Mouse (Mus musculus) induced T-regulatory cell, adult 2 months (primary cell): ENCODE data around the gene H2-DMa.
"Not testable (repeated sequence)": the region's sequence is repeated elsewhere in the genome, so short reads cannot be mapped to it uniquely, and the experiment has no call there.

ENCODE experiments used
- DNase-seq: peaks from one replicate; pipeline ENCODE4 v3.0.0-alpha.2; 2012; ENCODE audit warnings: low read depth

H2-DMa gene

GRCm38 (mm10) chr17:34124649-34125048 lies 5.3 kb downstream of the H2-DMa start:
- DNase-seq = peak; percentile 39

DNA sequence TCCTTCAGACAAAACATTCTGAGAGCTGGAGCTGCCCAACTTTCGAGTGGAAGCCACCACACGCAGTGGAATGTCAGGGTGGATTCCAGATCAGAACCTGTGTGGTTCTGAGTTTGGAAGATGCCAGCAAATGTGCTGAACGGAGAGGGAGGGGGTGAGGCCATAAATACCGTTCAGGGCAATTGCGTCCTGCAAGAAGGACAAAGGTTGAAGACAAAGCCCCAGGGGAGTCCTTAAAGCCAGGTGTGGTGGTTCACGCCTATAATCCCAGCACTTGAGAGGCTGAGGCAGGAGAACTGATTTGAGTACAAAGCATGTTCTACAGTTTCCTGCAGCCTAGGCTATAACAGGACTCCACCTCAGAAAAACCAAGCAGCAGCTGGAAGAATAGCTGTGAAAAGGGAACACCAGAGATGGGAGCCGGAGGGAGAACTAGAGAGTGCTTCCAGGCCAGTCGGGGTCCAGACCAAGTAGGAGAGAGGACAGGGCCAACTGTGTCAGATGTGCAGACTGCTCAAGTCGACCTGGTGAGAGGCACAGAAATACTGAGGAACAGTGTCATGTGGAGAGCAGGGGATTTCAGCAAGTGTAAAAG lies 7.6 kb downstream of the H2-DMa start:
- DNase-seq = peak; percentile 18

- peak; percentile 86 for DNase-seq
Measured at GRCm38 (mm10) chr17:34127475-34127874, 8.1 kb downstream of the H2-DMa start.

DNA sequence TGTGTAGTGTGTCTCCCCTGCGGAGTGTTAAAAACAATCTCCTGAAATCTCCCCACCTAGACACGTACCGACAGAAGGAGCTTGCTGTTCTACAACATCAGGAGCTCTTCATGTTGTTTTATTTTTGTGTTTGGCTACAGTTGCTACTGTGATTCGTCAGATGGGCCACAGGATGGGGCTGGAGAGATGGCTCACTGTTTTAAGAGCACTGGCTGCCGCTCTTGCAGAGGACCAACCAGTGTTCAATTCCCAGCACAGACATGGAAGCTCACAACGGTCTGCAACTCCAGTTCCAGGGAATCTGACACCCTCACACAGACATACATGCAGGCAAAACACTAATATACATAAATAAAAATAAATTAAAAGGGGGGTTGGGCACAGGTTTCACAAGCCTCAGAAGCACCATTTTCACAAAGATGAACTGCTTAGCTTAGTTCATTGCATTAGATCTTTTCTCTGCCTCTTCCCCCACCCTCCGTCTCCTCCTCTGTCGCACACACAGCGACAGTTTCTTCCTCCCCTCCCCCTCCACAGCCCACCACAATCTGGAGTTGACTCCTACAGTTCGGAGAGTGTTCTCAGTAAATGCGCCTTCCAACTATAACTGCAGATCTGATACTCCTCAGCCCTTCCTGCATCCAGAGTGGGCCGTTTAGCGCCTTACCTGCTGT lies 9.1 kb downstream of the H2-DMa start:
- peak; percentile 81 for DNase-seq

DNA sequence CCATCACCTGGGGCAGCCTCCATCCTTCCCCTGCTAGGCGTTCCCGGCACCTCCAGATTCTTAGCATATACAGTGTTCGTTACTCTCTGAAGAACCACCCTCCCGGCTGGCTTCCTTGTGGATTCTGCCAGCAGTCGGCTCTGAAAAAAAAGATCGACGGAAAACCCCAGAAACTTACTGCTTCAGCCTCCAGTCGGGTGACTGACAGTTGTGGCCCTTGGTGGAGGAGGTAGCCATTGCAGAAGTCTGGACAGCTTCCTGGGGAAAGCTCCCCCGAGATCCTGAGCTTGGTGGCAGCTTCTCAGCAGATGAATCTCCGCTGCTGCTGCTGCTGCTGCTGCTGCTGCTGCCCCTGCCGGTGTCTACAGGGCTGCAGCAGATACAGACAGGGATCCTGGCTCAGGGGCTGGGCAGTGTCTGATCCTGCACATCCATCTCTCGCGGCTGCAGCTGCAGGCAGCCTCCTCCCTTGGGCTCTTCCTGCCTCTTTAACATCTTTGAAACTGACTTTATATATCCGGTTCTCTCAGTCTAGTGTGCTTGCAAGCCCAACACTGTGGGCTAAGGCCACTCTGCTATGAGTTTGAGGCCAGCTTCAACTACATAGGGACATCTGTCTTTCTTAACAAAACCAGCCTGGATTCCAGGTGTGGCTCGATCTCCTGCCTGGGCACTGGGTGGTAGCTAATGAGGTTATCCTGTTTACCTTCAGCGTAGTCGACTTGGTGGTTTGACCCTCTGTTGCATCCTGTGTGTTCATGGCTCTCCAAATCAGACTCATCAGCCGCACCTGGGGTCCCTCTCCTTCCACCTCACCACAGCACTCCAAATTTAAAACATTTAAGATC lies 9.8 kb downstream of the H2-DMa start:
- peak; percentile 73 for DNase-seq

- peak; percentile 48 for DNase-seq
Measured at GRCm38 (mm10) chr17:34130073-34130947, 11.0 kb downstream of the H2-DMa start.

DNA sequence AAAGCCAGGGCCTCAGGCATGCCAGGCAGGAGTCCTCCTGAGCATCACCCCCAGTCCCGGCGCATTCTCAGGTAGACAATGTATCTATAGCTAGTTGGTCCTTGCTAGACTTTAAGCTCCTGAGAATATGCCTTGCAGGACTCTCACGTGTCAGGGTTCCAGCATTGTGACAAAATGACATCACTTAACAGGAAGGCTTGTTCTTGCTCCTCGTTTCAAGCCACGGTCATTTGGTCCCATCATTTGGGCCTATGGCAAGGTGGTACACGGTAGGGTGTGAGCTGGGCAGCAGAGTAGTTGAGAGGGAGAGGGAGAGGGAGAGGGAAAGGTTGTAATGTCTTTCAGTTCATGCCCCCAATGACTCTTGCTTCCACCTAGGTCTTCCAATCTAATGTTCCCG lies 12.6 kb downstream of the H2-DMa start:
- no peak for DNase-seq

DNA sequence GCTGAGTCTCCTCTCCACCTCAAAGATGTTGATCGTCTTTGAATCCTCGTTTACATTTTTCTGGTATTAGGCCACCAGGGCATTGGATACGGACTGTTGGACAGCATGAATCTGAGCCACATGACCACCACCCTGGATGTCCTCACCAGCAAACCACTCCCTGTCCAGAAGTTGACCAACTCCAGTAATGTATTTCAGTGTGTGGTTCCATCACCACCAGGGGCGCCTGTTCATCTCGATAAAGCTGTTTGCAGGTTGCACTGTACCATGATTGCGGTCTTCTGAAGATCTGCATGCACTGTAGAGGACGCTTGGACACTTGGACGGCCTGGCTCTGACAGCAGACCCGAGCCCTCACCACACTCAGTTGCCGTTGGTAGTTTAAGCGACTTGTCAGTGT lies 13.9 kb downstream of the H2-DMa start:
- DNase-seq = peak; percentile 53

DNA sequence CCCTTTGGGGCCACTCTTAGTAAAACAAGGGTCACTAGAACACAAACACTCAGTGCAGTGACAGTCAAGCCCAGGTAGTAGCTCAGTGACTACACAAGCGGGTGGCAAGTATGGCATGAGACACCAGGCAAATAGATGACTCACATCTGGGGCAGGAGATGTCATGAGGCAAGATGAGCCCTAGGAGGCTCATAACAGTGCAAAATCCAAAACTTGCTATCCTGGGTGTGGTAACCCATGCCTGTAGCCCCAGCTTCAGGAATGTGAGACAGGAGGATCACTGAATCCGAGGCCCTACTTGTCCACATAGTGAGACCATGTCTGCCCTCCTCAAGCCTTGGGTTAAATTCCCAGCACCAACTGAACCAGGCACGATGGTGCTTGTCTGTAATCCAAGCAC lies 15.1 kb downstream of the H2-DMa start:
- peak; percentile 41 for DNase-seq

GRCm38 (mm10) chr17:34135297-34136224 lies 16.2 kb downstream of the H2-DMa start:
- DNase-seq = peak; percentile 100

DNA sequence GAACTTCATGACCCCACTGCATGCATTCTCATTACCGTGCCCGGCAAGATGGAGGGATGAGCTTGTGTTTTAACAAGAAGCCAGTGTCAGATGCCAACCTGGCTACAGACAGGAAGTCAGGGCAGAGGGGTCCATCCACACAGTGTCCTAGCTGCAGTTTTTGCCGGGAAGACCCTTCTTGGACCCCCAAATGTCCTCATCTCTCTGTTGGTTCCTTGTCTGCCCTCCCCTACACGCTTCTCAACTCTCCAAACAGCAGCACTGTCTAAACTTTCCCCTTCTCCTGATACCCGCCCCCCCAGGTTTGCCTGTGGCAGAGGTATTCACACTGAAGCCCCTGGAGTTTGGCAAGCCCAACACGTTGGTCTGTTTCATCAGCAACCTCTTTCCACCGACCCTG lies 18.3 kb downstream of the H2-DMa start:
- no peak for DNase-seq

- no peak for DNase-seq
Measured at GRCm38 (mm10) chr17:34138655-34139054, 19.3 kb downstream of the H2-DMa start.

- DNase-seq = no peak
Measured at GRCm38 (mm10) chr17:34139416-34139815, 20.1 kb downstream of the H2-DMa start.

- DNase-seq = no peak
Measured at GRCm38 (mm10) chr17:34140240-34140639, 20.9 kb downstream of the H2-DMa start.

GRCm38 (mm10) chr17:34141448-34141847 lies 22.1 kb downstream of the H2-DMa start:
- no peak for DNase-seq

DNA sequence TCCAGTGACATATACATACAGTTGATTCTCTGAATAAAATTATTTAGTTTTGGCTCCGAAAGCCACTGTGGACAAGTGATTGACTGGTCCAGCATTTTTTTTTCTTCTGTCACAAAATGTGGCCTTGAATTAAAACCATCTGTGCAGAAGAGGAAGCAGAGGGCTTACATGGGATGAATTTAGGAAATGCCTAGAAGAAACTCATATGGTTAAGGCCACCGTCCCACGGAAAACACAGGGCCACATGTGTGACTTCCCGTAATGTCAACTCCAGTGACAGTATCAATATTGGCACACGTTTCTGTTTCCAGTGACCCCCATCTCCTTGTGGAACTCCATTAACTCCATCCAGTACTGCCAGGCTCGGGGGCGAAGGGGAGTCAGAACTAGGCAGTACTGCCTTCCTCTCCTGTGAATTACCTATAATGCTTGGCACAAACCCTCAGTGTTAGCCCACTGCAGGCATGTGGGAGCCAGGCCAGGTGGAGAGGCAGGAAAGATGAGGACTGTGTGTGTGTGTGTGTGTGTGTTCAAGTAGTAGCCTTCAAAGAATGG lies 23.2 kb downstream of the H2-DMa start:
- no peak for DNase-seq

DNA sequence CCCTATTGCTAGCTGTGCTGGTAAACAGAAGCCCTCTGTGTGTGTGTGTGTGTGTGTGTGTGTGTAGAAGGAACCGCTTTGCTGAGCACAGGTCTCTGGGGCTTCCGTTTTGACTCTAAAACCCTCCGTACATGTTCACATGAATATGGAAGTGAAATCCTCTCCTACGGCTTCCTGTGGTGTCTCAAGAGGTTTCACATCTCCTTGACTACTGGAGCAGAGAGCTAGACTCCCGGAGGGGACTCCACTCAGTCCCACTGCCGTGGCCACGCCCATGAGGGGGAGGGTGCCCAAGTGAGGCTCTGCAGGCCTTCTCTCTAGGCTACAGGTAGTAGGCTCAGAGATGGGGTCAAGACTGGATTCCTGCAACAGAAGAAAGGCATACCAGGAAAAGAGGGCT lies 23.7 kb downstream of the H2-DMa start, which contains the start of gene H2-DMb2:
H2-DMb2 (plus strand) TSS at position 275 of the 400 bp plus-strand sequence.
- peak; percentile 83 for DNase-seq

DNA sequence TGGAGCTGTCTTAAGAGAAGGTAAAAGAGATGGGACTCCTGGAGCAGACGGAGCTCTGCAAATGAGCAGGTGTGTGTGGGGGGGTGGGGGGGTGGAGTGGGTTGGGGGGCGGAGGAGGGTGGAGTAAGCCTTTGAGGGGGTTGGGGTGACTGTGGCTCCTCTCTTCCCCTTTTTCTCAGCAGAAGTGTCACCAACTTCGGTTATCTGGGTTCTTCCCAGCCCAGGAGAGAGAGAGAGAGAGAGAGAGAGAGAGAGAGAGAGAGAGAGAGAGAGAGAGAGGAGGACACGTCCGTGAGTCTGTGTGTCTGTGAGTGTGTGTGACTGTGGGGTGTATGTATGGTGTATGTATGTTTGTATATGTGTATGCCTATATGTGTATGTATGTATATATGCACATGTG lies 24.1 kb downstream of the H2-DMa start:
- no peak for DNase-seq

GRCm38 (mm10) chr17:34144221-34144620 lies 24.9 kb downstream of the H2-DMa start:
- not testable (repeated sequence) for DNase-seq

DNA sequence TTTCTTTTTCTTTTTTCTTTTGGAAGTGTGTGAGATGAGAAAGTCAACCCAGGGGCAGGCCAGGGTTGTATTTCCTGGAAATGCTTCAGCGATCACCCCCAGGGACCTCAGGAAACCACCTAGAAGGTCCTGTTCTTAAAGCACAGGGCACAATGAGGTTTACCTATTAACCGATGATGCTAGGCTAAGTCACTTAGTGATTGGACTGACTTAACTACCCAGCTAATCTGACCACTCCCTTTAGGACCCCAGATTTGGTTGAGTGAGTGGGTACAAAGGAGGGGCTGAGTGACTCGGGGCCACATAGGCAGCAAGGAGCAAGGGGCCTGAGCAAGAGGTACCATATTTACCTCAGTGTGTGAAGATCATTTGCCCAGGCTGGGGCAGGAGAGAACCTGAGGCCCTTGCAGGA lies 25.6 kb downstream of the H2-DMa start:
- peak; percentile 59 for DNase-seq
